Mouse (Mus musculus) forelimb bud, embryonic 11.5 days (tissue): ENCODE results near the gene Aff3.

Experiments
- DNase-seq: peaks from one replicate; pipeline ENCODE4 v3.0.0-alpha.2; 2012; ENCODE audit warnings: low read depth, low spot score

The Aff3 gene

DNA sequence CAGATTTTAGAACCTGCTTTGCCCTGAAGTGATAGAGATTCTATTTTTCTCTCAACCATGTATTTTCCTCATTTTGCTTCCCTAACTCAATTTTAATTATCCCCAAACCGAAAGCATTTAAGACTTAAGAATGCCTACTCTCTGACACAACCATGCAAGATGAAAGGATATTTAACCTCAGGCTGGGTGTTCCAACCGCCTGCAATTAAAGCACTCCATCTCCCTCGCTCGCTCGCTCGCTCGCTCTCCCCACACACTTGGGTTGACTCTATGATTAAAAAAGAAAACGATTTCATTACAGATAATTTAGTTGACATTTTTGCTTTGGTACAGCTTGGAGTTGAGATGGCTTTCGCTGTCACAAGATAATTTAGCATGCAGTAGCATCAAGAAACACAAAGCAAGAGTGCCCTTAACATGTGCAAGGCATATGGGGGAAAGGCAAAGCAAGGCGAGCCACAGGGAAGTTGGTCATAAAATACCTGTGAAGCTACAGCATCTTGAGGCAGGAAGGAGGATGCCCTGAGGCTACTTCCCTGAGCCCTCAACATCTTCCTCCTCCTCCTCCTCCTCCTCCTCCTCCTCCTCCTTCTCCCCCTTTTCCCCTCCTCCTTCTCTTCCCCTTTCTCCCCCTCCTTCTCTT, 167.7 kb downstream of the Aff3 start:
- peak; percentile 59 for DNase-seq

DNA sequence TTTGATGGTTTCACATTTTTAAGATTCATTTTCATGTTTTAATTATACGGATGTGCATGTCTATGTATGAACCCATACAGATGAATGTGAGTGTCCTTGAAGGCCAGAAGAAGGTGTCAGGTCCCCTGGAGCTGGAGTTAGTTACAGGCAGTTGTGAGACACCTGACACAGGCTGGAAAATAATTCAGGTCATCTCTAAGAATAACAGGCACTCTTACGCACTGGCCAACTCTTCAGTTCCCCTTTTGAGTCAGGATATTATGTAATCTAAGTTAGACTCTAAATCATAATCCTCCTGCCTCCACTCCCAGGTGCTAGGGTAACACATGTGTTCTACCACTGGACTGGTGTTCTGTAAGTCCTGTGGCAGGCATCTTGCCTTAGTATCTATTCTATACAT, 169.5 kb downstream of the Aff3 start:
- no peak for DNase-seq

DNA sequence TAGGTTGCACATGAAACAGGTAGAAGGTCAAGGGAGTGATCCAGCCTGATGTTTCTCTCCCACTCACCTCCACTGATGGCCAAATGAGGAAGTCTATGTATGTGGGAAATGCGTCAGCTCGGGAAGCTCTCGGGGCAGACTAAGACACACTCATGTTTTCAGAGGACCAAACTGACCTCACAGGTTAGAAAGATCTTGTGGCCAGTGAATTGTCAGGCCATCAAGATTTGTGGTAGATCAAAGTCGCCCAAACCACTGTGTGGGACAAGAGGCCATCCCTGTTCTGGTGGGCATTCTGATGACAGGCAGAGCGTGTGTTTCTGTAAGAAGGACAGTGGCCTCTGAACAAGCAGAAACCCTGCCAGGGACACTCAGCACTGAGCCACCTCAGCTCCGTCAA, 175.0 kb downstream of the Aff3 start:
- no peak for DNase-seq

DNA sequence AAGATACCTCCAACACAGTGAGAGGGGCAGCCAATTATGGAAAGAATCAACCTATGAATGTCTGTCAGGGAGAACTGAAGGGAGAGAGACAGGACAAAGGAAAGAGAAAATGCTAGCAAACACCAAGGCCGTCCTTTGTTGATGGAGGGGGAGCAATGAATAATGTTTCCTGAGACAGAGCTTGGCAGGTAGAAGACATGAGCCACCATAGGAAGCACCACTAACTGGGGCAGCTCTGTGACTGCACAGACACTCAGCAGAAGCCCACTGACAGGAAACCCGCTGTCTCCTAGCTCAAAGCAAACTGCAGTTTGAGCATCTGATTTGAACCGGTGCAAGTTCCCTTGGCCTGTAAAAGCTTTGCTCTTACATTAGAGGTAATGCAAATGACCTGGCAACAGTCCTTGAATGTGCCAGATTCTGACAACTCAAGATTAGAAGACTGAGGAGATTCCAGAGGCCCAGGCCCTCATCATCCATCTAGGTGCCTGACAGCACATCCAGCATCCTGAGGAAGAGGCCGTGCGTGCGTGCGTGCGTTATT, 176.0 kb downstream of the Aff3 start:
- DNase-seq: no peak

DNA sequence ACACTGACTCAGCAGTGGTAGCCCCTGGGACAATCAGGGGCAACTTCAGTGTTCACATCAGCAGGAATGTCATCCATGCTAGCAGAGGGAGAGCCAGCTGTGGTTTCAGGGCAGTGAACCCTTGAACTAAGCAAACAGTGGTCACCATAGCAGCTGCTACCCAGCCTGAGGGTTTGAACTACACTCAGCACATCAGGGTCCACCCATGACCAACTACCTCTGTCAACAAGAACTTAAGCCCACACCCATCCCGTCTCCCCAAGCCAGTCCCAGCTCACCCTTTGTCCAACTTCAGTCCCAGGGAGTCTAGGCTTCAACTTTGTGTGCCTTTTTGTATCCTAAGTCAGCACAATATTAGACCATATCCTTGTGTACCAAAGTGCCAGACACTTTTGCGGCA, 176.9 kb downstream of the Aff3 start:
- no peak for DNase-seq

DNA sequence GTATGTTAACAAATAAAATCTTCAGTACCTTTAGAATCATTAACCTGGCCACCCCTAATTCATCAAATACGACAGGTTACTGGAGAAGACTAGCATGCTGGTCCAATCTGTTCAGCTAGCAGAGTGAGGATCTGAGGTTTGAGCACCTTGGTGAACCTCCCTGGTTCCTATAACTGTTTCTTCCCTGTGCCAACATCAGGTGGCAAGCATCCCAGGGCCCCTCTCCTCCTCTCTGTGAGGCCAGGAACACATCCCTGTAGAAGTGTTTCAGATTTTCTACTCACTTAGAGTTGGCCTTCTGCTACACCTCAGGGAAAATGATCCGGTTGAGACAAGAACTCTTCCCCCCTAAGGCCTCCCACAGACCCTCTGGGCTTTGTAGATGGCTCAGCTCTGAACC, 181.6 kb downstream of the Aff3 start:
- DNase-seq: no peak

DNA sequence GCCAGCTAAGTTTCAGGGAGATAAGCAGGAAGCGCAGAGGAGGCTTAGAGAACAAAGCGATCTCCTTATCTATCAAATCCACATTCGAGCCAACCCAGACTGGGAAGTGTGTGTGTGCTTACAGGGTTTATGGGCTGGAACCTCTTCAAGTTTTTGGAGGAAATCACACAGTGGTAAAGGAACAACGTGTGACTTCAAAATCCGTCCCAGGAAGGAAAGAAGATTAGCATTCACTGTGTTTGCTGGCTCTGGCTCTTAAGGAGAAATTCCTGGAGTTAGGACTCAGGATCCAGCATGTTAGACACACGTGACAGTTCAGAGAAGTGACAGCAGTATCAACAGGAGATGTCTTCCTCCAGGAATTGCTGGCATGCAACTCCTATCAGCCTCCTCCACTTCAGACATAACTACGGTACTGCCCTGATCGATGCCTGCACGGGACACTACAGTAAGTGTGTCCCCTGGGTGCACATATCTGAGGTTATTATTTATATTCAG, 186.5 kb downstream of the Aff3 start:
- no peak for DNase-seq

DNA sequence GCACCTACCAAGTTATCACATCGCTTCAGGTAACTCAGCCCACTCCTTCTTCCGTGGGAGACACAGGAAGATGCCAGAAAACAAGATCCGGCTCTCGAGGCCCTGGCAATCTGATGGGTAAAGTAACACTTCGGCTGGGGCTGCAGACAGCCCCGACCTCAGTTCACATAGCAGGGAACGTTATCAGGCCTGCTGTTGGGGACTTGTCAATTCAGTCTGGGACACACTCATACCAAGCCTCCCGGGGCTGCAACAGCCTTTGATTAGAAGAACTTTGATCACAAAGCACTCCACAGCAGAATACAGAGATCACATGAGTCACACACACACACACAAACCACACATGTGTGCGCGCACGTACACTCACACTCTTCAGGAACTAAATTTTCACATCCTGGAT, 193.9 kb downstream of the Aff3 start:
- DNase-seq: no peak

DNA sequence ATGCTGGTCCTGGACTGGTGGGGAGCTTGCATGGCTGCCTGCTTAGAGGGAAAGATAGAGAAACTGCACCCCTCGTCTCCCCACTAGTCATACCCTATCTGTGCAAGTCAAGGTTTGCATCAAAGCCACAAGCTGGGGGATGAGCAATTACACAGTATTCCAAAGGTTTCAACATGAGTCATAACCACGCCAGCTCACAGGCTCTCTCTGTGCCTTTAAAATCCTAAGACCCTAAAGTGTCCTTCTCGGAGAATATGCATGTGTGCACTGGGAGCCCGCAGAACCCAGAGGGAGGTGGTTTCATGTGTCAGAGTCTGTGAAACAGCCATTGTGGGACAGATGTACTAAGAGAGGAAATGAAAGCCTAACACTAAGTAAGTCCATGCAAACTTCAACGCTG, 194.6 kb downstream of the Aff3 start:
- peak; percentile 32 for DNase-seq

DNA sequence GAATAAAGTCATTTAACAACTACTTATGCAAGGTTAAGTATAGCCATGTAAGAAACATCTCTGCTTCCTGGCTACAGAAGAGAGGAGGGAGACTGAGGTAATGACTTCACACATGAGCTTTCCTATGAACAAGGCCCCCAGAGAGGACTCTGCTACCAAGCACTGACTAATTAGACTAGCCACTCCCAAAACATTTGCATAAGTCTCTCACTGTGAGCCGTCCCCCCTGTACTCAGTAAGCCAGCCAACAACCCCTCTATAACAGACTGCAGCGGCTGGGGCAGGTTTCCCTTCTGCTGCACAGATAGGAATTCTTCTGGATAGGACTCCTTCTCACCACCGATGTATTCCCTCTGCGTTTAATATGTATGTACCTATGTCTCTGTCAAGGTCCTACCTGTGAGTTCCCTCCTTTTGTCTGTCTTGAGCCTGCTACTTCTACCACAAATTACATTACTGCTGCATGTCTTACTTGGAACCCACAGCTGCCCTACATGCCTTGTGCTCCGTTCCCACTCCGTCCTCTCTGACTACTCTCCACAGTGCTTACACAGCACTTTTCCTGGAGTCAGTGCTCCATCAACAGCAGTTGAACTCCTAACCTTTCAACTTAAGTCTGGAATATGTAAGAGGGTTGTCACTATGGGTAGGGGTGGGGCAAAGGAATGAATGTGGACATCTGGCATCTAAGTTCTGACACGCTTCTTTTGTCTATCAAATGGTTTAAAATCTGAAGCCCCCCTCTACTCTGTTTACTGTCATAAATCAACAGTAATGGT, 197.3 kb downstream of the Aff3 start:
- DNase-seq: no peak

DNA sequence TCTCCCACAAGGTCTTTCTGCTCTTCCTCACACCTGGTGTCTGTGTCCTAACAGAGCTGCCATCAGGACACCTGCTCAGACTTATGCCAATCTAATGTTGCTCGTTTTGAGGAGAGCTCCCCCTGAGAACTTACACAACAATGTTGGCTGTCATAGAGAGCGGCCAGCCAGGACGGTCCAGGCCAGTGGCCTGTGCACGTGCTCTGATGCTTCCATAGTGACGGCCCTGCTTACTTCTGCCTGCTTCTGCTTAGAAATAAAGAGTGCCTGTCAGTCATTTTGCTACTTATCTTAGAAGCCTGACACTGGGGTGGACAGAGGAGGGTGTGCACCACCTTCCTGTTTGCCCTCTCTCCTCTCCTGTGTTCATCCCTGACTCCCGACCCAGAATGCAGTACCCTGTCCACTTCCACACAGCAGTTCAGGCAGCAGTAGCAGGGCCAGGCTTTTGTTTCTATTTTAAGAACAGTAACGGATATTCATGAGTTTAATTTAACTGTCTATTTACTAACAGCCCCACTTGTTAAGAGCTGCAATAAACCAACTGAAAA, 208.0 kb downstream of the Aff3 start:
- no peak for DNase-seq

DNA sequence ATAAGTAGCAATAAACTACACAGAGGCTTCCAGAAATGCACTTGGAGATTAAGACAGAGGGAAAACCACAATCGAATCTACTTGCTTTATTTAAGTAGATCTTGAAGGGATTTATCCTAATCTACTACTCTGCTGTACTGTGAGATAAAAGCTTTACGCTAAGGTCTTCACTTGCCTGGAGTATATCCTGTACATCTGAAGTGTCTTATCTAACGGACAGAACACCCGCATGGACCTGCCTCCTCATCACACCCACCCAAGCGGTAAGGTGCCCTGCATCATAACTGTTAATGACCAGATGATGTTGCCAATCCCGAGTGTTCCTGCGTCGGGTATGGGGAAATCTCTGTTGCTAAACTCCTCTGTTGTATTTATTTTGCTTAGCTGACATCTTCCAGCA, 209.8 kb downstream of the Aff3 start:
- DNase-seq: no peak

DNA sequence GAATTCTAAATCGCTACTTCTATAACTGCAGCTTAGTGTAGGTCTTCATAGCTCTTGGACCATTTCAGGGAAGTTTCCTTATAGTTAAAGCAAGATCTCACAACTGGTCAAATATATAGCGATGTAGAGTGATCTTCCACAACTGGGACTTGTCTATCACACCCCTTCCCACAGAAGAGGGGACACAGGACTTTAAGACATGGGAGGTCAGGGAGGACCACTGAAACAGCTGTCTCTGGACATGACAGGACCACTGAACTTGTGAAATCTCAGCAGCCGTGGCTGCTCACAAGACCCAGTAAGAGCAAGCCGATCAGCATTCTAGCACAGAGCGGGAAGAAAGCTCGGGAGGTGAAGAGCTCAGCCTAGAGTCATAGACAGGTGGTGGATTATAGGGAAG, 213.4 kb downstream of the Aff3 start:
- DNase-seq: no peak

DNA sequence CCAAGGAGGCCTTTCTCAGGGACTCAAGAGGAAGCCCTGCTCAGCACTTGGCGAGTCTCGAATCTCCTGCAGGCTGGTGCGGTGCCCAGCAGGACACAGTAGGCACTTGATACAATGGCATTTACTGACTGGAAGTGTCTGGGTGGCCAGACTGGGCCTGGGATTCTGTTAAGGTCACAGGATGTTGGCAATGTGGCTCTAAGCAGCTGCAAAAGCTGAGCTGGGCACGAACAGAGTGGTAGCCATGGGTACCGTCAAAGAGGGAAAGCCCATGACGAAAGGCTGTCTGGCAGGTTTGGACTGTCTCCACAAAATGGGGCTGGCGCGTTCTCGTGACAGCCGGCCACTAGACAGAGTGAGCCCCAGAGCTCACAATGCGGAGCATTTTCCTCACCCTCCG, 214.1 kb downstream of the Aff3 start:
- no peak for DNase-seq

DNA sequence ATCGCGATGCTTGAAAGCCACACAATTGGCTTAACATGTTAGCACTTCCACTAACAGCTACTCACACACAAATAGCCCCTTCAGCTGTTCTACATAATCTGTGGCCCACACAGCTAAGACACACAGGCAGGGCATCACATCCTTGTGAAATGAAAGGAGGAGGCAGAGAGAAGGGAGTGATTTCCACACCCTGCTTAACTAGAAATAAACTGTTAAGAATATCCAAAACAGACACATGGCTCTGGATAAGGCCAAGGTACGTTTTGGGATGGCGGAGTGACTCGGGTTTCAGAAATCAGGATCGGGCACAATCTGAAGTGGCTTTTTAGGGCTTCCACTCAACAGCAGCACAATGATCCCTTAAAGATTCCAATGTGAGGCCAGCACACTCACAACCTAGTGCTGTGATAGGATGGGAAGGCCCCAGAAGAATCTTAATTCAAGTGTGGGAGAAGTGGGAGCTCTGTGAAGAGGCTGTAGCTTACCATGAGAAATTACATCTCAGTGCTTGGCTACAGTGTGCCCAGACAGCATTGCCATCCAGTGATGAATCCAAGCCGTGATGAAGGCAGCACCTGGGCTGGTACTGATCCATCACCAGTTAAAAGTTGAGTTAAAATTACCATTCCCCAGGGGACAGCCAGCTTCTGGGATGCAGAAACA, 214.8 kb downstream of the Aff3 start:
- no peak for DNase-seq

DNA sequence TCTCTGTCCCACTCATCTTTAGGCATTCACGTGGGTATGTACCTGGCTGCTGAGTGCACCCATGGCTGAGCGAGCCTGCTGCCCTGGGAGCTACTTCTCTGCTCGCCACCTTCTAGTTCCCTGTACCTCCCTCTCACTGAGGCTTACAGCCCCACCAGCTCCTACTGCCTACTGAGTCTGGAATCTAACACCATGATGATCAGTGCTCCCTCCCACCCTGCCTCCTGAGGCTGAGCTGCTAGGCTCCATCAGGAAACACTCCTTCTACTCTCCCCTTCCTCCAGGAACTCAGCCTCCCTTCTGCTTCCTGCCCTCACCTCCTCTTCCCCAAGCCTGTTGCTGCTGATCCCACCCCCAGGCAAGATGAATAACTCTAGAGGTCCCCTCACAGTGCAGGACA, 215.9 kb downstream of the Aff3 start:
- no peak for DNase-seq

DNA sequence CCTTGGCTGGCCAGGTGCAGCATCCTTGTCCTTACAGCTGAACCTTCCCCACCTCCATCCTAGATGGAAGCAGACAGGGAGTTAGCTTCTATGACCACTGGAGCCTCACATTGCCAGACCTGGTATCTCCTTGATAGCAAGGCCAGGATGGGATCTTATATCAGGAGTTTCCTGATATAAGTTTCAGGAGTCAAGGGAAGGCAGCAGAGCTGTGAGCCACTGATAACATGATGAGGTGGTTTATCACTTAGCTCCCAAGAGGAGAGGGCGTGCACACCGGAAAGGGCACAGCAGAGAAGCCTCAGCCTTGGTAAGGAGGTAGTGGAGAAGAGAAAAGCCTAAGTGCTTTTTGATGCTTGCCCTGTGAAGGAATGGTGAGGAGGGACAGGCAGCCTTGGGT, 217.2 kb downstream of the Aff3 start:
- DNase-seq: no peak

DNA sequence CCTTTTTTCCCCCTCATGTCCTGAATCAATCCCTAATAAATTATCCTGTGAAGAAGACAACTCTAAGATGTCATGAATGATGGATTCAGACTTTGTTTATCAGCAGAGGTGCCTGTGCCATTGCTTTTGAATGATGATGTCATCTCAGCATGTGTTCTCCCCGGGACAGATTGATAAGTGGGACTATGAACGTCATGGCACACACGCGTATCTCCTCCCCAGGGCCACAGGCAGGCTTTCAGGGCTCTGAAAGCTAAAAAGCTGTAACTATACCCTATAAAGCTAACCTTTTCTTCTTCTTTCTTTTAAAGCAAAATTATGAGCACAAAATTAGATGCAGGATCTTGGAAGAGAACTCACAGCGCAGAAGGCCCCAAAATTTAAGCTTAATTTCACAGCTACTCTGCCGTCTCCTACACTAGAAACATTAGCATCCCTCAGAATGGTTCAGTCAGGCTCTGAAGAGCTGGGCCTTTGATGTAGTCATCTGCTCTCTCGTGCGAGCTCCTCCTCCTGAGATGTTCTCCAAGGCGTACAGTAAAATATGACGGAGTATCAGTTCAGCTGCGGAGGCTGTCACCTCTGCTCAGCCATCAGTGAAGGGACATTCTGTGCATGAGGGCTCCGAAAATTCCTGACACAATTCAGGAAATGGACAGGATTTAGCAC, 218.5 kb downstream of the Aff3 start:
- no peak for DNase-seq

DNA sequence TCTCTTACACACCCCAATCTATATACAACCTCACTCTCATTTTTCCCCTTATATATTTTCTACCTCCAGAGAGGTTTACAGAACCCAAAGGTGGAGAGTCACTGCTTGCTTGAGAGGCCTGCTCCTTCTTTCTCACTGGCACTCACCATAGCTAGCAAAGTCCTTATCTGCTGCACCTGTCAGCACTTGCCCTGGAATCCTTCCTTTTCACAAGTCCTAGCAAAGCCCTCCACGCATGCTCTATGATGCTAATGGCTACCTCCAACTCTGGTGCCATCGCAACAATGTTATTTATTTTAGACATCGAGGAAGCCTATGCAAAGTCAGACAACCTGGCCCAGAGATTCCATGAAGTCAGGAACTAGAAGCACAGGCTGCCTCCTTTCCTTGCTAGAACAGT, 221.9 kb downstream of the Aff3 start:
- no peak for DNase-seq

DNA sequence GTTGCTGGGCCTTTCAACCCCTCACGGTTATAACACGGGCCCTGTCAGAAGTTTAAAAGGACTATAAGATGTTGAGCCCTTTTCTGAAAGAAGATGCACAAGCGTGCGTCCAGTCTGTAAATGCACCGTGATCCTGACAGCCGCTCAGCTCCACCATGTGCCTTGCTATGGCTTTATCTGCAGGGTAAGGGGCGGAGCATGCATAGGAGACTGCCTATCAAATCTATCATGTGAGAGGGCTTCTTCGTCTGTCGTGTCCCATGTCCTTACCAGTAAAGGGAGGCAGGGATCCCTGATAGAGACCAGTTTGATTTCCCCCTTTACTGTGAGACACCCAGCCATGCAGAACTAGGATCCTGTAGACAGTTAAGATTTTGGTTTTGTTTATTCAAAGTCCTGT, 222.3 kb downstream of the Aff3 start:
- no peak for DNase-seq

DNA sequence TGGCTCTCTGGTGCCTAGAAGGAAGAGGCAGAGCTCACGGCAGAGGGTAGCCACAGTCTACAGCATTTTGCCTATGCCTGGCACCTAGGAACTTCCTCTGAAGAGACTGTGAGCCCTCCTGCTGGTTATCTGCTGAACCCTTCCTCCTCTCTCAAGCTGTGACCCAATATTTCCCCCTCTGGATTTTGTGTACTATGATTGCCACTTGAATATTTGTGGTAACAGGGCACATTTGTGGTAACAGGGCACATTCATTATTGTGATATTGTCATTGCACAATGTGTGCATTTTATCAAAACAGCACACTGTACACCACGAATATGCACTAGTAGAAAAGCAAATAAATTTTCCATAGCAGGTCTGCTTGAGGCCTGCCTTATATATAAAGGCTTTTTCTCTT, 223.0 kb downstream of the Aff3 start:
- DNase-seq: no peak

DNA sequence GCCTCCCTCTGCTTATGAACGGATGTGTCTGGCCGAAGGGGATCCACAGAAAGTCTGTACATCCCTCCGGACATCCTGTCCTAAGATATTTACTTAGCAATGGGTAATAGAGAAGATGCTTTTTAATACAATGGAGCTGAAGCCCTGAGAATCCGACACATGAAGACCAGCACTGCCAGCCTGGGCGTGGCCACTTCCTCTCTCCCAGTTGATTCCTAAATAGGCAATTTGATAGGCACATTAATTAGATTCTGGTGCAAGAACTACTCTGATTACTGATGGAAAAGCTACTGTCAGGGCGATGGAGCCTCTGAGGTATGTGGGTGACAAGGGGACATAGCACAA, 224.3 kb downstream of the Aff3 start:
- no peak for DNase-seq
